Mouse (Mus musculus): ENCODE results near the gene Optc.

GRCm38 (mm10) chr1:133907949-133908658 lies at the start of gene Optc:
- TF ChIP-seq CTCF (IDR thresholded peaks at IDR 0.05; ENCODE audit: low read depth) (no peak), EP300 (optimal IDR thresholded peaks at IDR 0.05) (no peak)

All from stomach, postnatal 0 days (tissue).